Mouse (Mus musculus) hindbrain, postnatal 0 days (tissue): ENCODE measurements around the gene Gm10447. TPM values are rescaled to one million over a fixed set of nuclear protein-coding genes. Genes with fewer than 3 reads are reported as not detected.

Experiments
- ATAC-seq: fragments of 200-750 bp; cut with Nextera tagmentation; 2 replicates; pipeline ENCODE4 v1.8.0; 2017; ENCODE audit warnings: mild to moderate bottlenecking, moderate TSS enrichment, moderate library complexity
- DNase-seq: peaks from one replicate; pipeline ENCODE4 v3.0.0-alpha.2; 2015; ENCODE audit warnings: low spot score
- H3K27ac ChIP-seq: fragments of 300-500 bp; sonication (generic); 2 replicates; pipeline ENCODE4 v1.5.1; 2014; ENCODE audit warnings: mild to moderate bottlenecking
- H3K27me3 ChIP-seq: fragments of 300-500 bp; sonication (generic); 2 replicates; pipeline ENCODE4 v1.6.1; 2014; ENCODE audit warnings: low read length, mixed read lengths; ENCODE audit not compliant: insufficient read depth
- H3K36me3 ChIP-seq: fragments of 300-500 bp; sonication (generic); 2 replicates; pipeline ENCODE4 v1.6.1; 2014; ENCODE audit warnings: low read length, mixed read lengths; ENCODE audit not compliant: insufficient read depth
- H3K4me1 ChIP-seq: fragments of 300-500 bp; sonication (generic); 2 replicates; pipeline ENCODE4 v1.6.1; 2014; ENCODE audit warnings: antibody characterized with exemption, low read length, mixed read lengths; ENCODE audit not compliant: insufficient read depth
- H3K4me2 ChIP-seq: fragments of 300-500 bp; sonication (generic); 2 replicates; pipeline ENCODE4 v1.6.1; 2014; ENCODE audit warnings: low read depth, mild to moderate bottlenecking, low read length, moderate library complexity, mixed read lengths
- H3K4me3 ChIP-seq: fragments of 300-500 bp; sonication (generic); 2 replicates; pipeline ENCODE4 v1.5.1; 2014; ENCODE audit warnings: low read length
- H3K9ac ChIP-seq: fragments of 300-500 bp; sonication (generic); replicated peaks from 2 replicates; pipeline ENCODE4 v1.6.1; 2014; ENCODE audit warnings: mild to moderate bottlenecking, low read length, moderate library complexity, mixed read lengths
- H3K9me3 ChIP-seq: fragments of 300-500 bp; sonication (generic); 2 replicates; pipeline ENCODE4 v1.6.1; 2016; ENCODE audit warnings: low read length, mixed read lengths
- CTCF ChIP-seq: IDR thresholded peaks from 2 replicates; pipeline ENCODE4 v1.5.1; 2016; ENCODE audit warnings: antibody characterized with exemption, control low read depth, low read depth
- WGBS: fragments of 180-500 bp; shearing (Covaris S2); extraction: QIAGEN DNeasy Blood & Tissue Kit; methylation state at CpG from one replicate; pipeline ENCODE4 v1.1.7; 2014; 5-methylcytosine and 5-hydroxymethylcytosine counted together
- polyA plus RNA-seq: library from polyadenylated mRNA; unstranded; fragments of >200 nt; fragmentation: Nextera tagmentation; extraction: Ambion mirVana; gene quantifications from 2 replicates; pipeline ENCODE4 v1.2.1, GENCODE M21; 2015
- total RNA-seq: library from RNA; depleted of rRNA; stranded (reverse); fragments of >200 nt; gene quantifications from 2 replicates; pipeline ENCODE4 v1.2.3, GENCODE M21; 2014

Gm10447 gene
- total and polyA plus RNA-seq, 2 experiments from 2014 or later = not detected

GRCm38 (mm10) chr11:53496946-53497345 lies 40.0 kb upstream of the Gm10447 start:
- no peak overlapping the region for H3K9ac ChIP-seq
- TF ChIP-seq CTCF = no peak
- no peaks in the 10 kb centered on the region for H3K36me3 ChIP-seq
- no peak overlapping the region for H3K4me3 ChIP-seq
- DNase-seq (no peak), ATAC-seq (no peak)
- no peak overlapping the region for H3K4me2 ChIP-seq
- no peak overlapping the region for H3K27ac ChIP-seq
- H3K4me1 ChIP-seq = no peaks in the 10 kb centered on the region
- 60% methylated on average over 6 of the region's 6 CpGs for WGBS
- no peaks in the 10 kb centered on the region for H3K9me3 ChIP-seq
- H3K27me3 ChIP-seq = peaks cover 16% of the 10 kb centered on the region; the same call in 1 of the 2 replicates

- Histone ChIP-seq H3K27me3 (peaks cover 8% of the 10 kb centered on the region; the same call in 1 of the 2 replicates), H3K9me3 (no peaks in the 10 kb centered on the region), H3K27ac (peak overlapping the region; percentile 66; the same call in 1 of the 2 replicates), H3K4me2 (no peak overlapping the region), H3K36me3 (no peaks in the 10 kb centered on the region), H3K4me1 (no peaks in the 10 kb centered on the region), H3K4me3 (no peak overlapping the region), H3K9ac (no peak overlapping the region)
- peak; percentile 64 for DNase-seq
- no peak for TF ChIP-seq CTCF
- WGBS = 22% methylated on average over 6 of the region's 6 CpGs
- ATAC-seq = no peak
Observed at GRCm38 (mm10) chr11:53495417-53495816, 38.5 kb upstream of the Gm10447 start.

GRCm38 (mm10) chr11:53493243-53493955 lies 36.5 kb upstream of the Gm10447 start:
- ATAC-seq = no peak
- no peak overlapping the region for H3K4me2 ChIP-seq
- no peaks in the 10 kb centered on the region for H3K36me3 ChIP-seq
- no peak overlapping the region for H3K27ac ChIP-seq
- H3K4me3 ChIP-seq = no peak overlapping the region
- no peaks in the 10 kb centered on the region for H3K4me1 ChIP-seq
- H3K27me3 ChIP-seq = 0 out of 2 replicates have a peak, but pooled peaks cover 4% of the 10 kb centered on the region
- H3K9ac ChIP-seq = no peak overlapping the region
- 34% methylated on average over 3 of the region's 3 CpGs for WGBS
- no peak for DNase-seq
- no peaks in the 10 kb centered on the region for H3K9me3 ChIP-seq
- TF ChIP-seq CTCF = no peak

GRCm38 (mm10) chr11:53491954-53492401 lies 35.1 kb upstream of the Gm10447 start:
- 8% methylated on average over 8 of the region's 8 CpGs for WGBS
- no peak overlapping the region for H3K4me2 ChIP-seq
- H3K4me1 ChIP-seq = 0 out of 2 replicates have a peak, but pooled peaks cover 4% of the 10 kb centered on the region
- TF ChIP-seq CTCF = 0 out of 2 replicates have a peak, but pooled peaks have one; percentile 8
- DNase-seq = peak; percentile 57
- no peaks in the 10 kb centered on the region for H3K9me3 ChIP-seq
- H3K27me3 ChIP-seq = peaks cover 4% of the 10 kb centered on the region; the same call in 1 of the 2 replicates
- no peak overlapping the region for H3K4me3 ChIP-seq
- peak; percentile 79 for ATAC-seq
- no peak overlapping the region for H3K9ac ChIP-seq
- peak overlapping the region; percentile 45 for H3K27ac ChIP-seq
- H3K36me3 ChIP-seq = no peaks in the 10 kb centered on the region

GRCm38 (mm10) chr11:53489421-53489820 lies 32.5 kb upstream of the Gm10447 start:
- peaks cover 4% of the 10 kb centered on the region; the same call in 1 of the 2 replicates for H3K27me3 ChIP-seq
- H3K4me1 ChIP-seq = 0 out of 2 replicates have a peak, but pooled peaks cover 4% of the 10 kb centered on the region
- H3K4me2 ChIP-seq = no peak overlapping the region
- no peak overlapping the region for H3K27ac ChIP-seq
- H3K9me3 ChIP-seq = no peaks in the 10 kb centered on the region
- TF ChIP-seq CTCF = no peak
- H3K36me3 ChIP-seq = no peaks in the 10 kb centered on the region
- H3K9ac ChIP-seq = no peak overlapping the region
- no peak for ATAC-seq
- no peak for DNase-seq
- H3K4me3 ChIP-seq = no peak overlapping the region
- 63% methylated on average over 9 of the region's 9 CpGs for WGBS

- 98% methylated on average over 5 of the region's 5 CpGs for WGBS
- Histone ChIP-seq H3K36me3 (no peaks in the 10 kb centered on the region), H3K27me3 (peaks cover 4% of the 10 kb centered on the region; the same call in 1 of the 2 replicates), H3K9me3 (no peaks in the 10 kb centered on the region), H3K9ac (no peak overlapping the region), H3K4me2 (no peak overlapping the region), H3K4me3 (no peak overlapping the region), H3K4me1 (0 out of 2 replicates have a peak, but pooled peaks cover 4% of the 10 kb centered on the region), H3K27ac (no peak overlapping the region)
- peak; percentile 15; the same call in 1 of the 2 replicates for TF ChIP-seq CTCF
- DNase-seq (no peak), ATAC-seq (no peak)
Observed at GRCm38 (mm10) chr11:53489007-53489406, 32.1 kb upstream of the Gm10447 start.
